Mouse (Mus musculus) adrenal gland, postnatal 4 days (tissue): ENCODE measurements around the gene Eif4a2. TPM values are rescaled to one million over a fixed set of nuclear protein-coding genes. Genes with fewer than 3 reads are reported as not detected.

Experiments used
- DNase-seq, 2 experiments: peaks; one replicate each; pipeline ENCODE4 v3.0.0; 2021 to 2022; ENCODE audit warnings: low spot score in 2 of 2, mixed read lengths in 2 of 2
- total RNA-seq, 2 experiments: library from RNA; stranded (reverse); gene quantifications; 2 replicates each; pipeline ENCODE4 v1.2.3; 2021

Eif4a2 gene
- total RNA-seq, 2 experiments from 2014 or later: 482 to 508 TPM

DNA sequence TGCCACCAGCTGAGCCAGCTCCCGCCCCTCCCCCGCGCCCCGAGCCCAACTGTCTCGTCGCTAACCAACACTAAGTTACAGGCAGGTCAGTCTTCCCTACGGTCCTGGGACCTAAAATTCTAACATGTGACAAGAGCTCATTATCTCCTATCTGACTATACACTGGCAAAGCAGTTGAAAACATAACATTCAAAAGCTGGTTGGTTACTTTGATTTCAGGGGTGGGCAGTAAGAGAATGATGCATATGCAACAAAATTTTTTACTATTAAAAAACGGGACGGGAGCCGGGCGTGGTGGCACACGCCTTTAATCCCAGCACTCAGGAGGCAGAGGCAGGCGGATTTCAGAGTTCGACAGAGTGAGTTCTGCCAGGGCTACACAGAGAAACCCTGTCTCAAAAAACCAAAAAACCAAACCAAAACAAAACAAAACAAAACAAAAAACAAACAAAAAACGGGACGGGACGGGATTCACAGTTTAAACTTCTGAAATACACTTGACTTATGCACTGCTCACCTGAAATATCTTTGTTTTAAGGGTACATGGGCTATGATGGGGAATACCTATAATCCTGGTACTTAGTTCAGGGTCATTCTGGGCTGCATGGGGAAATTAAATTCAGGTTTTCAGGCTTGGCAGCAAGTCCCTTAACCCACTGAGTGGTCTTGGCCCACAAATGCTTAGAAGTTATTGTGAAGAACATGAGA, 4.1 kb upstream of the Eif4a2 start:
- DNase-seq: no peak

- no peak for DNase-seq
Measured at GRCm38 (mm10) chr16:23103841-23104240, 3.4 kb upstream of the Eif4a2 start.

- DNase-seq: no peak
Measured at GRCm38 (mm10) chr16:23106121-23106520, 1.1 kb upstream of the Eif4a2 start.

DNA sequence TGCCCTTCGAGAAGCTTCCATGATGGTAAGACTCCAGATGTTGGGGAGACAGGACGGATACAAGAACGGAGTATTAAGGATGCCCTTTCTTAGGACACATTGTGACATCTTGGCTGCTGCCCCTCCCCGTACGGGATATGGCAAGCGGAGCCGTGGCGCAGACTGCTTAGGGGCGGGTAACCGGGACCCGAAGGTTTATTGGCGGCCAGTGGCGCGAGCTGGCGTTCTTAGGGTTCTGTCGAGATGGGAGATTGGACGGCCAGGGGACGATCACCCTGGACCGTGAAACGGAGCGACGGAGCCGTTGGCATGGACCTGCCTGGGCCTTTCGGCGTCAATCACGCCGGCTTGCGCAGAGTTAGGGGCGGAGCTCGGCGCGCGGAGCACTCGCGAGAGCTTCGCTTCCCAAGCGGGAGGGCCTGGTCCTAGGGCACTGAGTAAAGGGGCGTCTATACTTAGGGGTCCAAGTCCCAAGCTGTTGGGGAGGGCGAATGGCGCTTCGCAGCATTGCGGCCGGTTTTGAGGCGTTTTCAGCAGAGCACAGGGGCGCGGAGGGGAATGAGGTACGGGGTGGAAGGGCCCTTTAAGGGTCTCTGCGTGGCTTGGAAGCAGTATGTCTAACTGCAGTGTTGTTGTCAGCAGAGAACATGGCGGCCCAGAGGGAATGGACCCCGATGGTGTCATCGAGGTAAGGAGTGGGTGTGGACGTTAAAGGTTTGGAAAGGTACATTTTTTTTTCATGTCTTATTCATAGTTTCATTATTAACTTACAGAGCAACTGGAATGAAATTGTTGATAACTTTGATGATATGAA, 909 bp downstream of the Eif4a2 start:
- DNase-seq: peak; percentile 67 to 71

GRCm38 (mm10) chr16:23108943-23109342, 1.7 kb downstream of the Eif4a2 start:
- DNase-seq: no peak

DNA sequence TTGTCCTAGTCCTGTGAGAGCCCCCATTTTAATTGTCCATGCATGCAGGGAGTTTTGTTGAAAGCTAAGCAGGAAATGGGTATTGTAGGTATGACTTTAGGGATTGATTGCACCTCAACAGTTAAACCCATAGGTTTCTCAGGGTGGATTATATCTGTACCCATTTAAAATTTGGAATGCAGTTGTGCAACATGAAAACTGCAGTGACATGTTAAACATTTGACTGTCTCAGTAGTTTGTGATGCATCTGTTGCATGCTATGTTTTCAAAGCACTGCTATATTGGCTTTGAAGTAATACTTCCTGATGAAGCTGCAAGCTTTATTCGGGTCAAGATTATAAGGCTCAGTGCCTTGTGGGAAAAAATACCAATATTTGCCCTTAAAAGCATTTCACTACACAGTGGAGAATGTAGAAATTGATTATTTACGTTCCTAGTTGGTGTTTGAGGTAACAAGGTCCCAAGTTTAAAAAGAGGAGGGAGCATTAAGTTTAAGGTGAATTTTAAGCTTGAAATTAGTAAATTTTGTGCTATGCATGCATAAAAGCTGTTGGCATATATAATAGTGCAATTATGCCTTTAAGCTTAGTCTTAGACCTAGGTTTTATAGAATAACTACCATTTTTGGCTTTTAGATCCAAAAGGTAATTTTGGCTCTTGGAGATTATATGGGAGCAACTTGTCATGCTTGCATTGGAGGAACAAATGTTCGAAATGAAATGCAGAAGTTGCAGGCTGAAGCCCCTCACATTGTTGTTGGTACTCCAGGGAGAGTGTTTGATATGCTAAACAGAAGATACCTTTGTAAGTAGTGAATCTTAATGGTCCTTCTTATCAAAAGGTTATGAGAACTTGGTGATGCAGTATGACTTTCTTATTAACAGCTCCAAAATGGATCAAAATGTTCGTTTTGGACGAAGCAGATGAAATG, 2.4 kb downstream of the Eif4a2 start:
- DNase-seq: no peak

GRCm38 (mm10) chr16:23112348-23112747, 5.1 kb downstream of the Eif4a2 start:
- DNase-seq: no peak

- DNase-seq: no peak
Measured at GRCm38 (mm10) chr16:23112861-23113435, 5.7 kb downstream of the Eif4a2 start.

- no peak for DNase-seq
Measured at GRCm38 (mm10) chr16:23113903-23114302, 6.7 kb downstream of the Eif4a2 start.

DNA sequence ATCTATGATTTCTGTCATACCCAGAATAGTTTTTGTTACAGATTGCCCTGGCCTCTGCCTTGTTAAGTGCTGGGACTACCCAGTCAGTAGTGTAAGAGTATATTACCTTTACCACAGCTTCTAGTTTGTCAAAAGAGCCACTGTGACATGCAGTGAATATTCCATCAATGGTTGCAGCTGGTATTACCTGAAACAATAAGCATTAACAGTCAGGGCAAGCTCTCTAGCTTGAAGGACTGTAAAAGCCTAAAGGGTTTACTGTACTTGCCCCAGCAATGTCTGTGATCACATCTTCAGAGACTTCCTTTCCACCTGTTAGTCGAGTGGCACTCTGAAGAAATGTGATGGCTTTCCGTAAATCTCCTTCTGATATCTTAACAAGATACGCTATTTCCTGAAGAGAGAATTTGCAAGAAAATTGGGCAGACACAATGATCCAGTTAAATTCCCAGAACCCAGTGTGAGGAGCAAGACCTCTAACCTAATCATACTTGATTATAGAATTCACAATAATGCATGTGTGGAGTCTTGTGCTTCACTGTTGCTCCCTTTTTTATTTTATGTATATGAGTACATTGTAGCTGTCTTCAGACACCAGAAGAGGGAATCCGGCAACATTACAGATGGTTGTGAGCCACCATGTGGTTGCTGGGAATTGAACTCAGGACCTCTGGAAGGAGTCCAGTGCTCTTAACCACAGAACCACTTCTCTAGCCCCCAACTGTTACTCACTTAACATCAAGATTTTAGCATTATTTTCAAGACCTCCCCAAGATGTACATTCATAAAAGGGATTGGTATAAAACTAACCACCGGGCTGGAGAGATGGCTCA, 7.3 kb downstream of the Eif4a2 start:
- no peak for DNase-seq

DNA sequence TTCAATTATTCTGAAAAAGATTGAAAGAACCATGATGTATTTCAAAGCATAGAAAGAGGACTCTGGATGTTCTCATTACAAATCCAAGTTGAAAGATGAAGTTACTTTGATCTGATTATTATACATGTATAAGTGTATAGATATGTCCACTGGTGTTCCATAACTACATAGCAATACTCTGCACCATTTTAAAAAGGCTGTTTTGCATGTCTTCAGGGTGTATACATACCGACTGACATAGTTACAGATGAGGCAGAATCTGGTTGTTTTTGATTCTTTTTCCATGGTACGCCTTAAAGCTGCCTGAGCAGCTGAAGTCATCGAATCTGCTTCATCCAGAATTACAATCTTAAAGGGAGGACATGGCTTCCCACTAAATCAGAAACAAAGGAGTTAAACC, 8.2 kb downstream of the Eif4a2 start:
- no peak for DNase-seq

GRCm38 (mm10) chr16:23117173-23117572, 9.9 kb downstream of the Eif4a2 start:
- DNase-seq: no peak

GRCm38 (mm10) chr16:23122446-23122845, 15.2 kb downstream of the Eif4a2 start:
- no peak for DNase-seq

DNA sequence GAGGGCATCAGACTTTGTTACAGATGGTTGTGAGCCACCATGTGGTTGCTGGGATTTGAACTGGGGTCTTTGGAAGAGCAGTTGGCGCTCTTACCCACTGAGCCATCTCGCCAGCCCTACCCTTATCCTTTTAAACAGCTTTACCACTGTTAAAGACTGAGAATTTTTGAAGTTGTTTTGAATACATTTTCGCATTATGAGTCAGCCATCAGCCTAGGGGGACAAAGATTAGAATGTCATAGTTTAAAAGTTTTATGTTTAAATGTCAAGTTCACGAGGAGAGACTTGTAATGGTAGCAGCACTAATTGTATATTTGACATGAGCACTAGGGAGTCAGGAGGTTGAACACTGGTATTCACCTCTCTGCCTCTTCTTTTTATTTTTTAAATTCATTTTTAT, 15.9 kb downstream of the Eif4a2 start:
- no peak for DNase-seq

DNA sequence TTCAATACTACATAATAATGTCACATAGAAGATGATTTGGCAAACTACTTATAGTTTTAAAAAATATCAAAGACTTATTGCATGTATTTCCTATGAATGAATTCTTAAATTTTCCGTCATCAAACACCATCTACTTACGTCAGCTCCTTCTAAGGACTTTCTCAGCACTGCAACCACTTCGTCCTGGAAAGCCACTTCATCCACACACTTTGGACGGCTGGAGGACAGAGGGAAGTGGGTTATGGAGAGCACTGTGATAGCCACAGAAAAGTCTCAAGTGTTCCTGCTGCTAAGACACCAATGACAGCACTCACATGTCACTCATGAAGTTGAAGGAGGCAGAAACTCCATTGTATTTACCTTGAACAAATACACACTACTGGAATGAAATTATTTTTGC, 17.2 kb downstream of the Eif4a2 start:
- DNase-seq: no peak

DNA sequence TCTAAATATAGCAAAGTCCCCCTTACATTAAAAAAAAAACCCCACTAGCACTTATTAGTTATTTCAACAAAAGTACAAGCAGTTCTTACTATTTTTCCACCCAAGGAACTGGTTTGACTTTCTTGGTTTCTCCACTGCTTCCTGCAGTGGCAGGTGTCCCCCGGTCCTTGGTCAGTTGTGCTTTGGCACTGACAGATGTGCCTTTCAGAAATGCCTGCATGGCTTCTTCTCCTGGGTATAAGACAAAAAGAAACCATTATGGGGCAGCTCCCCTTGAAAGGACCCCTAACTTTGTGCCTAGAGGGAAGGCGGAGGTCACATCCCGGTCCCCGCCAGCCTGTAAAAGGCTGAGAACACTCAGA, 20.0 kb downstream of the Eif4a2 start:
- DNase-seq: no peak

DNA sequence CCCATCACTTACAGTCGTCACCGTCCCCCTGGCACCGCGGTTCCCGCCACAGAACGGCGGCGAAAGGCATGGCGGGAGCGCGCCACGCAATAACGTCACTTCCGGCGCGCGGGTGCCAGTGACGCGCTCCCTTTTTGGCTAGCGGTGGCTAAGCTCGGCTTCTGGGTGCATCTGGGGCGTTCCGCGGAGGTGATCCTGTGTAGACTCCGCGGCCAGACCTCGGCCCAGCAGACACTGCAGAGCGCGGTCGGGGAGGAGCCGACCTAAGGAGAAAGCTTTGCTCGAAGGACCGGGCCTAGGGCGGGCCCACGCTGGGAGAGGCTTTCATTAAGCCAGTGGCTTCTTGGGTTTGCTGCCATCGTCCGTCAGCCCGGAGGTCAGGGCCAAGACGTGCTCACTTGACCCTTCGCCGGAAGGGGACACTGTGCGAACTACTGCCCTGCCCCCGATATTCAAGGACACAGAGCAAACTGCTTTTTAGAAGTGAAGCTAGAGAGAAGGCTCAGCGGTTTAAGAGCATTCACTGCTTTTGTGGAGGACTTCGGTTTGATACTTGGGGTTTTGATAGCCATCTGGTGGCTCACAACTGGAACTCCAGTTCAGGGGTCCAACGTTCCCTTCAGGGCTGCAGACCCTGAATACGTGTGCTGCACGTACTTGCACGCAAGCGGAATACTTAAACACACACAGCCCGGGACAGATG, 20.6 kb downstream of the Eif4a2 start, which contains the start of gene Rfc4:
TSS of gene Rfc4 (minus strand) at position 65 of the 703 bp plus-strand sequence.
- DNase-seq: peak; percentile 82 to 85

- DNase-seq: no peak
Measured at GRCm38 (mm10) chr16:23130303-23130702, 23.1 kb downstream of the Eif4a2 start.

GRCm38 (mm10) chr16:23132336-23132735, 25.1 kb downstream of the Eif4a2 start:
- no peak for DNase-seq
